Mouse (Mus musculus) v-Abl transformed pro-B cells (cell line): Measurements from ENCODE around the gene Syne2.

Experiments used
- in situ Hi-C, 2 experiments: fragments of 400-800 bp; cut with MboI; formaldehyde crosslinking; loops; one replicate each; pipeline ENCODE4 v1.15.1; 2025; ENCODE audit not compliant: unreplicated experiment in 2 of 2

Gene Syne2

GRCm38 (mm10) chr12:76015489-76015888 lies 197.6 kb downstream of the Syne2 start:
- in situ Hi-C loops, result loop anchor here (5.0 to 25.0 kb wide), 4 partner anchors 319 to 449 kb away; no protein-coding TSS in a partner anchor

DNA sequence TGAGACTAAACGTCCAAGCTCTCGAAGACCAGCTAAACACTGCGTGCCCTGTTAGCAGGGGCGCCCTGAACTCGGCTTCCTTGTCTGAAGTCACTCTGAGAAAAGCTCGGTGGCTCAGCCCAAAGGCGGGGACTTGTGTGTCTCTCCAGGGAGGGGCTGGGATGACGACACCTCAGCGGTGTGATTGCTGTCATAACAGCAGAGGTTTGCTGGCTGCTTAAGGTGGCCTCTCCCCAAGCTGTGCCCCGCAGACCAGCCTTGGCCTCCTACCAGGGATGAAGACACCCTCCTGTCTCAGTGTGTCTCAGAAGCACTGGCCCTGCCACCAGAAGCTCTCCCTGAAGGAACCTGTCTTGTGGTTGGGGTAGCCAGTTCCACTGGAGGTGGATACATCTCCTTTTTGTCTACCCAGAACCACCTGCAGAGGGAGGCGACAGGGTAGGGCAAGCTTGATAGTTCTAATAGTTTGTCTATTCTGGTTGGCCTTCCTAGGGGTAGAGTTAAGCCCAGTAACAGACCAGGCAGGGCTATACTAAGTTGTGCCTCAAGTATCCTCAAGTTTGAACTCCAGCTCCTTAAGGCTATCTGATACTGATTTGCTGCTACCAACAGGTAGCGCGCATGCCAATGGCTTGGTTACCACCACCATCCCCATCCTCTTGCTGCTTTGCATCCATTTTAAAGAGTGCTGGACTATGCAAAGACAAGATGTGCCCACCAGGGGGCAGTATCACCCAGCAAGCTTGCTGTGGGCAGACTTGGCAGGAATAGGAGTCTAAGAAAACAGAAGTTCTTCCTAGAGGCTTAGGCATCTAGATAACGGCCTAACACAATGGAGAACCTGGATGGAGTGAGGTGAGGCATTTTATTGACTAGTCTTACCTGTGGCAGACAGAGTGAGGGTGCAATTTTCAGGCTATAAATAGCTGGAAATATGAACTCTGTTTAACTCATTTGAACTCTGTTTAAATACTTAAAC lies 198.5 kb downstream of the Syne2 start:
- in situ Hi-C loops, result loop anchor here (5.0 to 25.0 kb wide), 4 partner anchors 318 to 448 kb away; no protein-coding TSS in a partner anchor

GRCm38 (mm10) chr12:76018640-76019039 lies 200.7 kb downstream of the Syne2 start:
- in situ Hi-C loops, result loop anchor here (5.0 to 25.0 kb wide), 4 partner anchors 316 to 446 kb away; no protein-coding TSS in a partner anchor

GRCm38 (mm10) chr12:76042301-76042700 lies 224.4 kb downstream of the Syne2 start:
- in situ Hi-C loops, result no loop called here

DNA sequence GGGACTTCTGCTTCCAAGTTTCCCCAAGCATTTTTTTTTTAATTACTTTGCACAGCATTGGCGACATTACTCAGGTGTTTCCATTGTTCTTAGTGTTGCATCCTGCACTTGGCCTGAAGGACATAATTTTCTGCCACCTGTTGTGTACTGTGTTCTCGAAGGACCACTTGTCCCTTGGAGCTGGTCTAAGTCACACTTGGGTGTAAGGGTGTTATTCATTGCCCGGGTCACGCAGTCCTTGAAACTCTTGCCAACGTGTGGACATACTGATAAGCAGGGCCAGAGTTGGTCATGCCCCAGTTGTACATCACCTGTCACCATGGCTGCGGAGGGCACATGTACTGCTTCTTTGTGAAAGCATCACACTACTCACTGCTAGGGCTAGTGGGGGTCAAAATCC lies 228.6 kb downstream of the Syne2 start:
- in situ Hi-C loops, result no loop called here

DNA sequence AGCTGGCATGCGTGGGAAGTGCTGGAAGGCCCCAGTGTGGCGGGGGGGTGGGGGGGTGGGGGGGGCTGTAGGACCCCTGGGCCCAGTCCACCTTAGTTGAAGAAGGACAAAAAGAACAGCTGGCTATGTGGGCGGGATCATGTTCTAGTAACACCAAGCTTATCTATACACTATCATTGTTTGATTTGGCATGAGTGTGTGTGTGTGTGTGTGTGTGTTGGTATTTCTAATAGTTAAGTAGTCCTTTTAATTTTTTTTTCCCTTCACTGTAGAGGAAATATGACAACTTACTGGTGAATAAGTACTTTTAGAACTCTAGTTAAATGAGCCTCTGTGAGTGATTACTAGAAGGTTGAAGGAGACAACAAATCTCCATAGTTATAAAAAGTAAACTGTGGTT lies 230.0 kb downstream of the Syne2 start:
- in situ Hi-C loops, result no loop called here

GRCm38 (mm10) chr12:76048672-76049071 lies 230.7 kb downstream of the Syne2 start:
- in situ Hi-C loops, result no loop called here

- in situ Hi-C loops, result no loop called here
These were observed 231.4 kb downstream of the Syne2 start for GRCm38 (mm10) chr12:76049343-76049742.

DNA sequence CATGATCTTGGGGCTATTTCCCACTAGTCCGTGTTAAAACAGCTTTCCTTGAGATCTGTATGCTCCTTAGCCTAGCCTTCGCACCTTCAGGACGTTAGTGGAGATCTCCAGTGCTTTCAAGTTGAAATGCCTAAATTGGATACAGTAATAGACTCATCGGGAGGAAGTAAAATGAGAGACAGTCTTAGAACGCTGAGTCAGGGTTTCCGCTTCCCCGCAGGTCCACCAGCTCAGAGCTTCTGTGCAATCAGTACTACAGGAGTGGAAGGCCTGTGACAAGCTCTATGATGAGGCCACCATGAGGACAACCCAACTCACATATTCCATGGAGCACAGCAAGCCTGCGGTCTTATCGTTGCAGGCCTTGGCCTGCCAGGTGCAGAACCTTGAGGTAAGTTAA lies 233.9 kb downstream of the Syne2 start:
- in situ Hi-C loops, result no loop called here

- in situ Hi-C loops, result no loop called here
These were observed 236.7 kb downstream of the Syne2 start for GRCm38 (mm10) chr12:76054653-76055052.

DNA sequence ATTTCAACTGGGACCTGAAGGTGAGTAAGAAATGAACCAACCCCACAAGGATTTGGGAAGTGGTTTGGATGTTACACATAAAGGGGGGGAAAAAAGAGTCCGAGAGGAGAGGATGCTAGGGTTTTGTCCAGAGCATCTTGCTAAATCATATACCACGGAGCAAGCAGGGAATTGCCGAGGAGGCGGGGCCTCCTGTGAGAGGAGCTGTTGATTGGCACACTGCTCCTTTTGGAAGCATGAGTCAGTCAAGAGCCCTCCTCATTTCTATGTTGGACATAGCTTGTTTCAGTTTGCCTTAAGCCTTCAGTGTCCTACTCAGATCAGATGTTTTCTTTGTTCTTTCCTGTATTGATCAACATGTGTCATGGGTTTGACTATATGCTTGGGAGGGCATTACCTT lies 245.1 kb downstream of the Syne2 start:
- in situ Hi-C loops, result no loop called here

GRCm38 (mm10) chr12:76070386-76070785 lies 252.5 kb downstream of the Syne2 start:
- in situ Hi-C loops, result no loop called here

GRCm38 (mm10) chr12:76071935-76072849 lies 254.3 kb downstream of the Syne2 start:
- in situ Hi-C loops, result no loop called here

- in situ Hi-C loops, result no loop called here
These were observed 255.3 kb downstream of the Syne2 start for GRCm38 (mm10) chr12:76073066-76073826.

DNA sequence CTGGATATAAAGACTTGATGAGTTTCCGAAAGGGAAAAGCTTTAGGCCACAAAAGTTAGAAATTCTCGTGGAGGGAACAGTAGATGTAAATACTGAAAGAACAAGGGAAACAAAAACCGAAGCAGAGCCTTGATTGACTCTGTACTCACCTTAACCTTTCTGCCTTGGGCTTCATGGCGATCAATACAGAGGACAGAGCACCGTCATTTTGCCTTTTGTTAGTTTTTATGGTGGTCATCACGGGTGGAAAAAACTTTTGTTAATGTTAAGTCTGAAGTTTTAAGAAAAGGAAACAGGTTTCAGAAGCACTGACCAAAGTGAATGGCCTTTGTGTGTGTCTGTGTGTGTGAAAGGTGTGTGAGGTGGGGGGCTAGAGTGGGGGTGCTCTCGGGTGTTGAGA lies 256.0 kb downstream of the Syne2 start:
- in situ Hi-C loops, result no loop called here

GRCm38 (mm10) chr12:76080876-76081556 lies 263.1 kb downstream of the Syne2 start:
- in situ Hi-C loops, result no loop called here

- in situ Hi-C loops, result no loop called here
These were observed 263.8 kb downstream of the Syne2 start for GRCm38 (mm10) chr12:76081557-76082211.

GRCm38 (mm10) chr12:76085066-76085465 lies 267.1 kb downstream of the Syne2 start:
- in situ Hi-C loops, result no loop called here
